Mouse (Mus musculus): ENCODE results near the gene Cap2. TPM values are rescaled to one million over a fixed set of nuclear protein-coding genes. Genes with fewer than 3 reads are reported as not detected.

The Cap2 gene
- polyA plus RNA-seq, 1 experiment = 1.3 TPM

GRCm38 (mm10) chr13:46620964-46621757, 119.5 kb downstream of the Cap2 start:
- DNase-seq (ENCODE audit: low read depth in 1 of 2, low spot score in 2 of 2) = no peak
- no peak overlapping the region for H3K27ac ChIP-seq (ENCODE audit: insufficient read depth, low read length)
- TF ChIP-seq CTCF (IDR thresholded peaks at IDR 0.05; ENCODE audit: extremely low read depth, insufficient read depth, insufficient read length, insufficient replicate concordance) (no peak), POLR2A (IDR thresholded peaks at IDR 0.05; ENCODE audit: low read depth, low read length) (no peak)
- peaks cover 19% of the 10 kb centered on the region; the same call in 1 of the 2 replicates for H3K4me1 ChIP-seq (ENCODE audit: control insufficient read depth, insufficient read depth, insufficient read length)
- no peaks in the 10 kb centered on the region for H3K36me3 ChIP-seq (ENCODE audit: control insufficient read depth, insufficient read depth, low read length)
- no peak overlapping the region for H3K4me3 ChIP-seq (ENCODE audit: extremely low read depth, insufficient read depth, insufficient read length)
- H3K27me3 ChIP-seq (ENCODE audit: control insufficient read depth, insufficient read depth, low read length) = no peaks in the 10 kb centered on the region
- 90% methylated on average over 7 of the region's 7 CpGs for WGBS

DNA sequence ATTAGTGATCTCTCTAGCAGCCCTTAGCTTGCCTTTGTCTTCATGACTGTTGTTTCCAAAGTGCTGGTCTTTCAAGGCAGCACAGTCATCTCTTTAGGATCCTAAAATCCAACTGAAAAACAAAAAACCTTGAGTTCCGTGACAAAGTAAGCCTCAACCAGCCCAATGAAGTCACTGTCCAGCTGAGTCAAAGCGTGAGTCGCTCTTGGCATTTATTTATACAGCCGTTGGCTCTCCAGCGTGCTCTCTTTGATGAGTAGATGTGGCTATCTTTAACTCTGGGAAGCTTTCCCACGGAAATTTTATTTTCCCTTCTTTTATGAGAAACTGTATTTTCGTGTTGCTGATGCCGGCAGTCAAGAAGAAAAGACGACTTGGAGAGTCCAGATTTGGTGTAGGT, 125.0 kb downstream of the Cap2 start:
- peaks cover 2% of the 10 kb centered on the region; the same call in 1 of the 2 replicates for H3K4me1 ChIP-seq (ENCODE audit: control insufficient read depth, insufficient read depth, insufficient read length)

DNA sequence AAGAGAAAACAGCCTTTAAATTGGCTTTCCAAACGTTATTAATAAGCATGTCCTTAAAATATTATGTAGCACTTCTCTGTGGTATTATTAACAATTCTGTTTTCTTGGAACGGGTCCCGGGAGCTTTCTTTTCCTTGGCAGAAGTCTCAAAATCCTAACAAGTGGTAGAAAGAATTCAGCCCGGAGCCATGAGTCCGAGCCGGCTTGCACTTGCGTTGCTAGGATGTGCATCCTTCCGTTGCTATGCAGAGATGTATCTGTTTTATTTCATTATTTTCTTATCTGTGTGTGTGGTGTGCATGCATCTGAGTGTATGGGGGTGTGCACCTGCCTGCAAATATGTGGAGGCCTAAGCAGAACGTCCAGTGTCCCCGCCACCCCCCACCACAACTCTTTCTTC, 126.2 kb downstream of the Cap2 start:
- no peaks in the 10 kb centered on the region for H3K4me1 ChIP-seq (ENCODE audit: control insufficient read depth, insufficient read depth, insufficient read length)
- H3K36me3 ChIP-seq (ENCODE audit: control insufficient read depth, insufficient read depth, low read length) = no peaks in the 10 kb centered on the region
- H3K27me3 ChIP-seq (ENCODE audit: control insufficient read depth, insufficient read depth, low read length) = no peaks in the 10 kb centered on the region
- no peak for TF ChIP-seq POLR2A (IDR thresholded peaks at IDR 0.05; ENCODE audit: low read depth, low read length)
- TF ChIP-seq CTCF (IDR thresholded peaks at IDR 0.05; ENCODE audit: extremely low read depth, insufficient read depth, insufficient read length, insufficient replicate concordance) = no peak
- H3K27ac ChIP-seq (ENCODE audit: insufficient read depth, low read length) = no peak overlapping the region
- DNase-seq (ENCODE audit: low read depth in 1 of 2, low spot score in 2 of 2) = no peak
- H3K4me3 ChIP-seq (ENCODE audit: extremely low read depth, insufficient read depth, insufficient read length) = no peak overlapping the region
- 89% methylated on average over 10 of the region's 10 CpGs for WGBS

More for the DNA sequence above, 125.0 kb downstream of the Cap2 start:
- 91% methylated on average over 9 of the region's 9 CpGs for WGBS
- no peak overlapping the region for H3K4me3 ChIP-seq (ENCODE audit: extremely low read depth, insufficient read depth, insufficient read length)
- DNase-seq (ENCODE audit: low read depth in 1 of 2, low spot score in 2 of 2) = no peak
- H3K27ac ChIP-seq (ENCODE audit: insufficient read depth, low read length) = no peak overlapping the region
- TF ChIP-seq POLR2A (IDR thresholded peaks at IDR 0.05; ENCODE audit: low read depth, low read length) = no peak
- TF ChIP-seq CTCF (IDR thresholded peaks at IDR 0.05; ENCODE audit: extremely low read depth, insufficient read depth, insufficient read length, insufficient replicate concordance) = no peak
- H3K36me3 ChIP-seq (ENCODE audit: control insufficient read depth, insufficient read depth, low read length) = no peaks in the 10 kb centered on the region
- H3K27me3 ChIP-seq (ENCODE audit: control insufficient read depth, insufficient read depth, low read length) = no peaks in the 10 kb centered on the region

DNA sequence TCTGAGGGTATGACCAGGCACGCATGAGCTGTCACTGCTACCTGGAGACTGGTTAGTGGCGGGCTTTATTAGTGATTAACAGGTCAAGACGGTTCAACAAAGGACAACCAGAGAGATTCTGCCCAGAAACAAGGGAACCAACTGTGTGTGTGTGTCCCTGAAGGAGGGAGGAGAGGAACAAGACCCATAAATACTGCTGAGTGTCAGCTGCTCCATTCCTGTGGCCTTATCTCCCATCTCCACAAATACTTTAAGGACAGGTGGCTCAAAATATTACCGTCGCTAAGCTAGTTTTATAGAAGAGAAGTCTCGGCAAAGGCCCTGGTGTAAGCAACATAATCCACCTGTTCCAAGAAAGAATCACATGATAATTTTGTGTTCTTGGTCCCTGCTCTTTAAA, 127.7 kb downstream of the Cap2 start:
- TF ChIP-seq POLR2A (IDR thresholded peaks at IDR 0.05; ENCODE audit: low read depth, low read length) (no peak), CTCF (IDR thresholded peaks at IDR 0.05; ENCODE audit: extremely low read depth, insufficient read depth, insufficient read length, insufficient replicate concordance) (no peak)
- Histone ChIP-seq H3K27ac (ENCODE audit: insufficient read depth, low read length) (no peak overlapping the region), H3K36me3 (ENCODE audit: control insufficient read depth, insufficient read depth, low read length) (no peaks in the 10 kb centered on the region), H3K4me1 (ENCODE audit: control insufficient read depth, insufficient read depth, insufficient read length) (no peaks in the 10 kb centered on the region), H3K27me3 (ENCODE audit: control insufficient read depth, insufficient read depth, low read length) (no peaks in the 10 kb centered on the region), H3K4me3 (ENCODE audit: extremely low read depth, insufficient read depth, insufficient read length) (no peak overlapping the region)
- DNase-seq (ENCODE audit: low read depth in 1 of 2, low spot score in 2 of 2) = no peak
- WGBS = 74% methylated on average over 6 of the region's 6 CpGs

- H3K36me3 ChIP-seq (ENCODE audit: control insufficient read depth, insufficient read depth, low read length) = no peaks in the 10 kb centered on the region
- H3K27me3 ChIP-seq (ENCODE audit: control insufficient read depth, insufficient read depth, low read length) = no peaks in the 10 kb centered on the region
- TF ChIP-seq CTCF (IDR thresholded peaks at IDR 0.05; ENCODE audit: extremely low read depth, insufficient read depth, insufficient read length, insufficient replicate concordance) (no peak), POLR2A (IDR thresholded peaks at IDR 0.05; ENCODE audit: low read depth, low read length) (no peak)
- H3K27ac ChIP-seq (ENCODE audit: insufficient read depth, low read length) = no peak overlapping the region
- no peak for DNase-seq (ENCODE audit: low read depth in 1 of 2, low spot score in 2 of 2)
- 81% methylated on average over 4 of the region's 4 CpGs for WGBS
- H3K4me3 ChIP-seq (ENCODE audit: extremely low read depth, insufficient read depth, insufficient read length) = no peak overlapping the region
- no peaks in the 10 kb centered on the region for H3K4me1 ChIP-seq (ENCODE audit: control insufficient read depth, insufficient read depth, insufficient read length)
These were observed 131.1 kb downstream of the Cap2 start for GRCm38 (mm10) chr13:46632796-46633195.

GRCm38 (mm10) chr13:46633320-46634132, 131.9 kb downstream of the Cap2 start:
- 81% methylated on average over 18 of the region's 18 CpGs for WGBS

More at GRCm38 (mm10) chr13:46633320-46634132, 131.9 kb downstream of the Cap2 start:
- H3K36me3 ChIP-seq (ENCODE audit: control insufficient read depth, insufficient read depth, low read length) = no peaks in the 10 kb centered on the region
- no peak overlapping the region for H3K27ac ChIP-seq (ENCODE audit: insufficient read depth, low read length)
- H3K4me3 ChIP-seq (ENCODE audit: extremely low read depth, insufficient read depth, insufficient read length) = no peak overlapping the region
- no peak for DNase-seq (ENCODE audit: low read depth in 1 of 2, low spot score in 2 of 2)
- no peak for TF ChIP-seq CTCF (IDR thresholded peaks at IDR 0.05; ENCODE audit: extremely low read depth, insufficient read depth, insufficient read length, insufficient replicate concordance)
- TF ChIP-seq POLR2A (IDR thresholded peaks at IDR 0.05; ENCODE audit: low read depth, low read length) = no peak
- H3K4me1 ChIP-seq (ENCODE audit: control insufficient read depth, insufficient read depth, insufficient read length) = no peaks in the 10 kb centered on the region
- no peaks in the 10 kb centered on the region for H3K27me3 ChIP-seq (ENCODE audit: control insufficient read depth, insufficient read depth, low read length)
